Mouse (Mus musculus): ENCODE data around the gene Sipa1l1. TPM values are rescaled to one million over a fixed set of nuclear protein-coding genes. Genes with fewer than 3 reads are reported as not detected.

The Sipa1l1 gene
- polyA plus RNA-seq, 1 experiment from 2014 or later = 37.3 TPM

GRCm38 (mm10) chr12:82199286-82199685, 30.2 kb downstream of the Sipa1l1 start:
- Histone ChIP-seq H3K4me1 (ENCODE audit: insufficient read depth, low read length) (0 out of 2 replicates have a peak, but pooled peaks cover 6% of the 10 kb centered on the region), H3K27me3 (ENCODE audit: insufficient read depth, low read length) (no peaks in the 10 kb centered on the region), H3K9ac (replicated peaks; ENCODE audit: low read length) (no peak overlapping the region), H3K4me3 (ENCODE audit: low read length) (no peak overlapping the region), H3K9me3 (ENCODE audit: low read length) (no peaks in the 10 kb centered on the region), H3K27ac (ENCODE audit: low read length) (no peak overlapping the region), H3K4me2 (replicated peaks; ENCODE audit: low read depth, low read length) (no peak overlapping the region), H3K36me3 (ENCODE audit: insufficient read depth, low read length) (no peaks in the 10 kb centered on the region)
- 87% methylated on average over 6 of the region's 6 CpGs for WGBS
- no peak for ATAC-seq (ENCODE audit: low FRiP score, low TSS enrichment)

GRCm38 (mm10) chr12:82204106-82204505, 35.0 kb downstream of the Sipa1l1 start:
- no peak overlapping the region for H3K27ac ChIP-seq (ENCODE audit: low read length)
- no peak for ATAC-seq (ENCODE audit: low FRiP score, low TSS enrichment)
- WGBS = 90% methylated on average over 6 of the region's 6 CpGs

GRCm38 (mm10) chr12:82206857-82207647, 37.9 kb downstream of the Sipa1l1 start:
- Histone ChIP-seq H3K27ac (ENCODE audit: low read length) (no peak overlapping the region), H3K4me3 (ENCODE audit: low read length) (no peak overlapping the region), H3K9ac (replicated peaks; ENCODE audit: low read length) (no peak overlapping the region), H3K36me3 (ENCODE audit: insufficient read depth, low read length) (no peaks in the 10 kb centered on the region), H3K4me1 (ENCODE audit: insufficient read depth, low read length) (no peaks in the 10 kb centered on the region), H3K9me3 (ENCODE audit: low read length) (no peaks in the 10 kb centered on the region), H3K27me3 (ENCODE audit: insufficient read depth, low read length) (no peaks in the 10 kb centered on the region), H3K4me2 (replicated peaks; ENCODE audit: low read depth, low read length) (no peak overlapping the region)
- ATAC-seq (ENCODE audit: low FRiP score, low TSS enrichment) = no peak
- WGBS = 59% methylated on average over 8 of the region's 8 CpGs

More at GRCm38 (mm10) chr12:82204106-82204505, 35.0 kb downstream of the Sipa1l1 start:
- Histone ChIP-seq H3K9ac (replicated peaks; ENCODE audit: low read length) (no peak overlapping the region), H3K36me3 (ENCODE audit: insufficient read depth, low read length) (no peaks in the 10 kb centered on the region), H3K4me3 (ENCODE audit: low read length) (no peak overlapping the region), H3K4me2 (replicated peaks; ENCODE audit: low read depth, low read length) (no peak overlapping the region), H3K4me1 (ENCODE audit: insufficient read depth, low read length) (no peaks in the 10 kb centered on the region), H3K9me3 (ENCODE audit: low read length) (no peaks in the 10 kb centered on the region), H3K27me3 (ENCODE audit: insufficient read depth, low read length) (no peaks in the 10 kb centered on the region)

- no peak overlapping the region for H3K4me3 ChIP-seq (ENCODE audit: low read length)
- H3K27me3 ChIP-seq (ENCODE audit: insufficient read depth, low read length) = no peaks in the 10 kb centered on the region
- H3K36me3 ChIP-seq (ENCODE audit: insufficient read depth, low read length) = no peaks in the 10 kb centered on the region
- no peak overlapping the region for H3K9ac ChIP-seq (replicated peaks; ENCODE audit: low read length)
- no peak for ATAC-seq (ENCODE audit: low FRiP score, low TSS enrichment)
- H3K27ac ChIP-seq (ENCODE audit: low read length) = no peak overlapping the region
- no peaks in the 10 kb centered on the region for H3K4me1 ChIP-seq (ENCODE audit: insufficient read depth, low read length)
- 91% methylated on average over 3 of the region's 3 CpGs for WGBS
- H3K9me3 ChIP-seq (ENCODE audit: low read length) = no peaks in the 10 kb centered on the region
- H3K4me2 ChIP-seq (replicated peaks; ENCODE audit: low read depth, low read length) = no peak overlapping the region
Measured at GRCm38 (mm10) chr12:82208046-82208445, 38.9 kb downstream of the Sipa1l1 start.

GRCm38 (mm10) chr12:82208611-82209010, 39.5 kb downstream of the Sipa1l1 start:
- no peak overlapping the region for H3K4me2 ChIP-seq (replicated peaks; ENCODE audit: low read depth, low read length)

GRCm38 (mm10) chr12:82209753-82210152, 40.6 kb downstream of the Sipa1l1 start:
- Histone ChIP-seq H3K4me2 (replicated peaks; ENCODE audit: low read depth, low read length) (no peak overlapping the region), H3K4me3 (ENCODE audit: low read length) (no peak overlapping the region), H3K9me3 (ENCODE audit: low read length) (peaks cover 7% of the 10 kb centered on the region; the same call in 1 of the 2 replicates), H3K27me3 (ENCODE audit: insufficient read depth, low read length) (no peaks in the 10 kb centered on the region), H3K4me1 (ENCODE audit: insufficient read depth, low read length) (no peaks in the 10 kb centered on the region), H3K9ac (replicated peaks; ENCODE audit: low read length) (no peak overlapping the region), H3K36me3 (ENCODE audit: insufficient read depth, low read length) (peaks cover 6% of the 10 kb centered on the region), H3K27ac (ENCODE audit: low read length) (no peak overlapping the region)
- no peak for ATAC-seq (ENCODE audit: low FRiP score, low TSS enrichment)
- 41% methylated on average over 2 of the region's 2 CpGs for WGBS

More at GRCm38 (mm10) chr12:82208611-82209010, 39.5 kb downstream of the Sipa1l1 start:
- Histone ChIP-seq H3K9me3 (ENCODE audit: low read length) (peaks cover 1% of the 10 kb centered on the region; the same call in 1 of the 2 replicates), H3K36me3 (ENCODE audit: insufficient read depth, low read length) (no peaks in the 10 kb centered on the region), H3K4me3 (ENCODE audit: low read length) (no peak overlapping the region), H3K9ac (replicated peaks; ENCODE audit: low read length) (no peak overlapping the region), H3K27ac (ENCODE audit: low read length) (no peak overlapping the region), H3K27me3 (ENCODE audit: insufficient read depth, low read length) (no peaks in the 10 kb centered on the region), H3K4me1 (ENCODE audit: insufficient read depth, low read length) (no peaks in the 10 kb centered on the region)
- 82% methylated on average over 4 of the region's 4 CpGs for WGBS
- no peak for ATAC-seq (ENCODE audit: low FRiP score, low TSS enrichment)

GRCm38 (mm10) chr12:82213056-82213455, 43.9 kb downstream of the Sipa1l1 start:
- ATAC-seq (ENCODE audit: low FRiP score, low TSS enrichment) = no peak

GRCm38 (mm10) chr12:82214916-82215315, 45.8 kb downstream of the Sipa1l1 start:
- H3K4me3 ChIP-seq (ENCODE audit: low read length) = no peak overlapping the region
- H3K27ac ChIP-seq (ENCODE audit: low read length) = no peak overlapping the region
- peaks cover 34% of the 10 kb centered on the region for H3K4me1 ChIP-seq (ENCODE audit: insufficient read depth, low read length)
- ATAC-seq (ENCODE audit: low FRiP score, low TSS enrichment) = no peak
- 57% methylated on average over 5 of the region's 5 CpGs for WGBS
- H3K9ac ChIP-seq (replicated peaks; ENCODE audit: low read length) = no peak overlapping the region
- H3K27me3 ChIP-seq (ENCODE audit: insufficient read depth, low read length) = no peaks in the 10 kb centered on the region
- H3K36me3 ChIP-seq (ENCODE audit: insufficient read depth, low read length) = peaks cover 6% of the 10 kb centered on the region
- H3K4me2 ChIP-seq (replicated peaks; ENCODE audit: low read depth, low read length) = no peak overlapping the region
- peaks cover 7% of the 10 kb centered on the region; the same call in 1 of the 2 replicates for H3K9me3 ChIP-seq (ENCODE audit: low read length)

More at GRCm38 (mm10) chr12:82213056-82213455, 43.9 kb downstream of the Sipa1l1 start:
- Histone ChIP-seq H3K9me3 (ENCODE audit: low read length) (peaks cover 7% of the 10 kb centered on the region; the same call in 1 of the 2 replicates), H3K27ac (ENCODE audit: low read length) (no peak overlapping the region), H3K4me1 (ENCODE audit: insufficient read depth, low read length) (peaks cover 17% of the 10 kb centered on the region), H3K4me3 (ENCODE audit: low read length) (no peak overlapping the region), H3K4me2 (replicated peaks; ENCODE audit: low read depth, low read length) (no peak overlapping the region), H3K9ac (replicated peaks; ENCODE audit: low read length) (no peak overlapping the region), H3K36me3 (ENCODE audit: insufficient read depth, low read length) (peaks cover 6% of the 10 kb centered on the region), H3K27me3 (ENCODE audit: insufficient read depth, low read length) (no peaks in the 10 kb centered on the region)
- 71% methylated on average over 2 of the region's 2 CpGs for WGBS

- Histone ChIP-seq H3K27ac (ENCODE audit: low read length) (peak overlapping the region; percentile 72), H3K9ac (replicated peaks; ENCODE audit: low read length) (no peak overlapping the region), H3K36me3 (ENCODE audit: insufficient read depth, low read length) (peaks cover 6% of the 10 kb centered on the region), H3K27me3 (ENCODE audit: insufficient read depth, low read length) (no peaks in the 10 kb centered on the region), H3K4me3 (ENCODE audit: low read length) (no peak overlapping the region), H3K4me2 (replicated peaks; ENCODE audit: low read depth, low read length) (no peak overlapping the region), H3K4me1 (ENCODE audit: insufficient read depth, low read length) (peaks cover 43% of the 10 kb centered on the region), H3K9me3 (ENCODE audit: low read length) (peaks cover 7% of the 10 kb centered on the region; the same call in 1 of the 2 replicates)
- ATAC-seq (ENCODE audit: low FRiP score, low TSS enrichment) = peak; percentile 78
- WGBS = 35% methylated on average over 6 of the region's 6 CpGs
Measured at GRCm38 (mm10) chr12:82216801-82217553, 47.9 kb downstream of the Sipa1l1 start.
